Mouse (Mus musculus): ENCODE data around the gene H2afj.

GRCm38 (mm10) chr6:136855183-136855582, 47.1 kb downstream of the H2afj start:
- TF ChIP-seq CTCF (IDR thresholded peaks at IDR 0.05; ENCODE audit: low read depth, low read length): no peak
- no peak for TF ChIP-seq GATA1 (IDR thresholded peaks at IDR 0.05; ENCODE audit: borderline replicate concordance, low read length)
- TF ChIP-seq POLR2AphosphoS5 (IDR thresholded peaks at IDR 0.05; ENCODE audit: insufficient replicate concordance, low read depth, low read length): no peak

Measured in G1E (cell line).